Mouse (Mus musculus): ENCODE measurements around the gene Cyth1.

Cyth1 gene

GRCm38 (mm10) chr11:118253447-118254158, 5.2 kb upstream of the Cyth1 start:
- DNase-seq (ENCODE audit: low spot score): no peak

DNA sequence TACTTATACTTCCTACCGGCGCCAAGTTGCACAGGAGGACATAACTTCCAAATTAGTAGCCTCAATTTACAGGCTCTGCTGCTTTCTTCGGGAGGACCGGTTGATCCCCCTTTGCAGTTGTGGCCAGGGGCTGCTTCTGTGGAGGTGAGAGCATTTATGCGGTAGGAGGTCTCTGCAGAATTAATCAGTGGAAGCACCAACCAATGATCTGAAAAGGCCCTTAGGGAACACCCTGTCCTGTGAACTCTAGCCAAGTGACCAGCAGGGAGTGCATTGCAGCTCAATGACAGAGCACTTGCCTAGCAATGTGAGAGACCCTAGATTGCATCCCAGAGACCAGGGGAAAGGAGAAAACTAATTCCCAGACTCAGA, 606 bp upstream of the Cyth1 start:
- DNase-seq (ENCODE audit: low spot score): peak; percentile 68

DNA sequence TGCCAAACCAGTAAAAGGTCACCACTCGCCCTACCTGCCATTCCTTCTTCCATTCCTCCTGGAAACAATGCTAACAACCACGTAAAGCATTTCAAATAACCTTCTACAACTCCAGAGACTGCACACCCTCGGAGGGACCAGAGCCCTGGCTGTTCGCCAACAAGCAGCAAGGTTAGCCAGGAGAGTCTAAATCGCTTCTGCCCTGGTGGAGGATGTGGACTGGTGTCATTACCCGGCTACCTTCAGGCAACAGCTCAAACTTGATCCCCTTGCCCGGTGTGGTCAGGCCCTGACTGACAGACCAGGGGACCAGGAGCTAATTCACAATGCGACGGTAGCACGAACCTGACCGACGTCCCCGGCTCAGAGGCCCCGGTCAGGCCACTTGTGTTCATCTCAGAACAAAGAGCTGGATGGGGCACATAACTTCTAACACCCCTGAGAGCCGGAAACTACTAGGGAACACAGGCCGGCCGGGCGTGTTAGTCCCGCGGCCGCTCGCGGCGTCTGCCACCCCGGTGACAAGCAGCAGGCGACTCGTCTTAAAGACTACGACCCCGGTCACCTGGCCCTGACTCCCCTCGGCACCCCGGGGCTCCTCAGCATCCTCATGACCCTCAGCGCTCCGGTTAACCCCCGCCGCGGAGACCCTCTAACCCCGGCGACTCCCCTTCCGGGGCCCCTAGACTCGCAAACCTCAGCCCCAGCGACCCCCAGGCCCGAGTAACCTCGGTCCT, 865 bp downstream of the Cyth1 start:
- peak; percentile 68 for DNase-seq (ENCODE audit: low spot score)

GRCm38 (mm10) chr11:118246724-118247123, 1.7 kb downstream of the Cyth1 start:
- DNase-seq (ENCODE audit: low spot score): no peak

DNA sequence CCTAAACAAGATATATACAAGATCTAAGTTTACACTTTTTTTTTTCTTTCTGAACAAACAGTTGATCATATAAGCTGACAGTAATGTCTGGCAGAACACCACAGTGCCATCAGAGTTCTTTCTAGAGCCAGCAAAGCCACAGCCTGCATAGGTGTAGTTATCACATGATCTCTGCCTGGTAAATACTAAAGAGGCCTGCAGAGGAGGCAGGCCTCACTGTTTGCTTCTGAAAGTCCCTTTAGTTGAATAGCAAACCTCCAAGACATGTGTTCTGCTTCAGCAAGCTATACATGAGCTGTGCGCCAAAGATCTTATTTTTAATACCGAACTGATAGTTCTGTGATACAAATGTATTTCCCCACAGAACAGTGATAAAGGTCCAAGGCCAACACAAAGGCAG, 3.3 kb downstream of the Cyth1 start:
- DNase-seq (ENCODE audit: low spot score): no peak

DNA sequence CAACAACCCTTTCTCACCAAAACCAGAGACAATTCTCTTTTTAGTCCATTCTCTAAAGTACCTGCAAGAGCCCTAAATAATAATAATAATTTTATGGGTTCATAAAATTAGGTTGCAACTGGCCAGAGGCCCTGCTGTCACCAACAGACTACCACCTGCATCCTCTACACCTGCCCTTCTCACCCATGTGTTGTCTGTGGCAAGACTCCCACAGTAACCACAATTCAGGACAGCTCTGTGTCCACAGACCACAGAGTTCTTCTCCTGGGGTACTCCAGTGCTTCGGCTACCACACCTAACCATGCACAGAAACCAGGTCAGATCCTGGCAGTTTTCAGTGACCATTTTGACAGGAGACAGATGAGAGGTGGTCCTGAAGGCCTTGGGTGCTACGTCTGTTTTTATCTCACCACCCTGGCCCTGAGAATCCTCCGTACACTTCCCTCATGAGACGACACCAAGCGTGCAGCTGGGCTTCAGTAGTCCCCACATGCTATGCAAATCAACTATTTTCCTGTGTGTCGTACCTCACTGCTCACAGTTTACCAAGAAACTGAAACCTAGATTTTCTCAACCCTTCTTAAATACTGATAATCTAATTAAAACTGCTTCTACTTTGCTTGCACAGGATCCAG, 4.6 kb downstream of the Cyth1 start:
- DNase-seq (ENCODE audit: low spot score): no peak

DNA sequence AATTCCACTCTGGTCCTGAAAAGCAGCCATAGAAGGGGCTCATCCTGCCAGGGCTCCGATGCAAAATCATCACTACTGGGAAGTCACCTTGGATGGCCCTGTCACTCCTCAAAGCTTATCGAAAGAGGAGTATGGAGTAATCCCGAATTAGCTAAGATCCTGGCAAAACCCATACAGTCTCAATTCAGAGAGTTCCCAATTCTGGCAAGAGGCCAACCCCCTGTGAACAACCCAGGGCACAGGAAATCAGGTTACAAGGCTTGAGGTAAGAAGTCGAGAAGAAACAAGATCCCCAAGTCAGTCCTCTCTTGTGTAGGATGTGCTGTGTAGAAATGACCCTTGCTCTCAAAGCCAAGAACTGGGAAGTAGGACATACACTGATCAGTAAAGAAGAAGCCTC, 5.9 kb downstream of the Cyth1 start:
- peak; percentile 79 for DNase-seq (ENCODE audit: low spot score)

DNA sequence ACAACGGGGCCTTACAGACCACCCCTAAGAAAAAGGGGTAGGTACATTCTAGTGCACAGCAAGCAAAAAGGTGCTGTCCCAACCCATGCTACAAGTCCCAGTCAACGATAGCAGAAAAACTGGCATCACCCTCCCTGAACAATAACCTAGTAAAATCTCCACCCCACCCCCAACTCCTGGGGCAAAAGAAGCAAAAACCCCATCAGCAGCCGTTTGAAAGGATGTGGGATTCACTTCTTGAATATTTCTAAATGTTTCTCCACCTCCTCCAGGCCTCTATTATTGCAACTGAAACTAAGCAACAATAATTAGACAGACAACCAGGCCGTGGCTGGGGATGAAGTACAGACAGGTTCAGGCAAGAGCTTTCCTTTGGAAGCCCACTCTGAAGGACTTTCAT, 8.0 kb downstream of the Cyth1 start:
- DNase-seq (ENCODE audit: low spot score): no peak

- no peak for DNase-seq (ENCODE audit: low spot score)
Observed at GRCm38 (mm10) chr11:118239281-118240198, 8.9 kb downstream of the Cyth1 start.

DNA sequence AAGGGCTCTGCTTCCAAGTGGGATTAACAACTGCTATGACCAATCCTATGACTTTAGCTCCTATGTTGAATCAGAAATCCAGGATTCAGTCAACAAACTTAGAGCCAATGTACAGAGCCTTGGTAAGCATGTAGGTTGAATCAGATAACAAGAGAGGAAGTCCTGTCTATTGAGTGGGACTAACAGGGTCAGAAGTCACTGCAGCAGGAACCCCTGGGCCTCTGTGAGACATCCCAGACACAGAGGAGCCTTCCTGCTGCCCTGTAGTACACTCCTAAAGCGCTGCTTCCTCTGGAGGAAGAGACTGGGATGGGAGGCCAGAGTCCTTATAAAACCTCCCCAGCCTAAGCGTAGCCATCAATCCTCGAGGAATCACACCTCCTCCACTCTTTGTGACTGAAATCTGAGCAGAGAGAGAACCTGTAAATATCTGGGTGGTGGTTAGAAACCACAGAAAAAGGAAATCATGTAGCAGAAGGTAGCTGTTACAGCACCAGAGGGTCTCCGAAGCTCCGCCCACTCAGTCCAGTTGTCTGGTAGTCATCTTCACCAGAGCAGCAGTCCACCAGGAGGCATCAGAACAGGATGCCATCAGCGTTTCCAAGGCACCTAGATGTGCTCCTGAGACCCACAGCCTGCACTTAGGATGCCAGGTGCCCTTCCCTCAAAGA, 11.7 kb downstream of the Cyth1 start:
- no peak for DNase-seq (ENCODE audit: low spot score)

- DNase-seq (ENCODE audit: low spot score): no peak
Observed at GRCm38 (mm10) chr11:118234929-118235328, 13.5 kb downstream of the Cyth1 start.

GRCm38 (mm10) chr11:118234500-118234899, 13.9 kb downstream of the Cyth1 start:
- DNase-seq (ENCODE audit: low spot score): no peak

DNA sequence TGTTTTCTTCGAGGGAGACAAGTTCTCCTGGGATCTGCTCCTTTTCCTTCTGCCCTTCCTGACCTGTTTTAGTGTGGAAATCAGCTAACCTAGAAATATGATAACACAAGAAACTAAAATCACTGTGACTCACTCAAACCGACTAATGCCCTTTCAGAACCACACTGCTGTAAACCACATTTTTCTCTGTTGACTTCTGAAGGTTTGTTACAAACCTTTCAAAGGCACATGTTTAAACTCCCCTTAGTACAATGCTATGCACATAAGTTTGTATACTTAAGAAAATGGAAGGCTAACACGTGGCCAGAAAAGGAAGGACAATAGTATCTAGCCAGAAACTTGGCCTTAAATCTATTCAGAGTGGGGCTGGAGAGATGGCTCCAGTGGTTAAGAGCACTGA, 14.5 kb downstream of the Cyth1 start:
- DNase-seq (ENCODE audit: low spot score): no peak

- peak; percentile 43 for DNase-seq (ENCODE audit: low spot score)
Observed at GRCm38 (mm10) chr11:118232314-118232831, 16.0 kb downstream of the Cyth1 start.

DNA sequence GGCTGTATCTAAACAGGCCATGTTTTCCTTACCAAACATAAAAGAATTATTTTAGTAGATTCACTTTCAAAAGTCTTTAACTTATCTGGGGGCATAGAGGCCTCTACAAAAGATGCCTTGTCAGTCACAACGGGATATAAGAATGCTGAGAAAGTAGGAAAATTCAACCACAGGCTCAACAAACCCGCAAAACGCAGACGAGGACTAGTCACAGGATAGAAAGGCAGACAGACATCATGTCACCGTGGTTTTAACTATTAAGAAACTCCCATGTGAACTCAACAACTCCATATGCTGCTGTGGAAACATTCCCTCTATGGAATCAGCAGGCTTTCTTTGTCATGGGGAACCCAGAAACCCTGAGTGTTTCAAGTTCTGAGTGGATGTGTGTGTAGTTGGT, 18.5 kb downstream of the Cyth1 start:
- no peak for DNase-seq (ENCODE audit: low spot score)

- DNase-seq (ENCODE audit: low spot score): no peak
Observed at GRCm38 (mm10) chr11:118227650-118228049, 20.7 kb downstream of the Cyth1 start.

GRCm38 (mm10) chr11:118226850-118227249, 21.5 kb downstream of the Cyth1 start:
- DNase-seq (ENCODE audit: low spot score): no peak

- DNase-seq (ENCODE audit: low spot score): no peak
Observed at GRCm38 (mm10) chr11:118225862-118226261, 22.5 kb downstream of the Cyth1 start.

GRCm38 (mm10) chr11:118225056-118225836, 23.1 kb downstream of the Cyth1 start:
- DNase-seq (ENCODE audit: low spot score): no peak

DNA sequence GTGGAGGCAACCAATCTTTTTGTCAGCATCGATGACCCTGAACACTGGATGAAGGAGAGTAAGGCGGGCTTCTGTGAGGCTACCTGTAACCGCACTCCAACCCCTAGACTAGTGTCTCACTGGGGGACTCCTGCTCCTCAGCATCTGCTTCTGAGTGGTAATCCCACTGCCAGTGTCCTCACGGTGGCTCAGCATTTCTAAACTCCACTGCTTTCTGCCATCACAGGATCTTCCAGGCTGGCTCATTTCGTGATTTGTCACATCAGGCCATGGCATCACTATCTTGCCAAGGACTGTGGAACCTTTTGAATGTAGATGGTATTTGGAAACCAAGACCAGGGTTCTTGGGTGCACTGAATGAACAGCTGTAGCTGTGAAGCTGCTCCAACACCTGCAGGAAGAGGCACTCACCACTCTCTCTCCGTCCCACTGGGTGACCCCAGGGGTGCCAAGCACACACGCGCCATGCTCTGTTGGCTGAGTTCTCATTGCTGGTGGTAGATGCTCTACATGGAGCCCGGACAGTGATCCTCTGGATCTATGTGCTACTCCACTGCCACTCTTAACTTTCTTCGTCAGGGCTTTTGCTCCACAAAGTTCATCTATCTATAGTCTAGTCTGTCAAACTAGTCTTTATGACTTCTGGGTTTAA, 24.9 kb downstream of the Cyth1 start:
- no peak for DNase-seq (ENCODE audit: low spot score)

Data from adipocyte (in vitro differentiated cells).